Mouse (Mus musculus) NIH3T3 (cell line): ENCODE data around the gene Kazn.

Source experiments
- DNase-seq: peaks from one replicate; pipeline ENCODE4 v3.0.0-alpha.2; 2012; ENCODE audit warnings: low read depth

The Kazn gene

DNA sequence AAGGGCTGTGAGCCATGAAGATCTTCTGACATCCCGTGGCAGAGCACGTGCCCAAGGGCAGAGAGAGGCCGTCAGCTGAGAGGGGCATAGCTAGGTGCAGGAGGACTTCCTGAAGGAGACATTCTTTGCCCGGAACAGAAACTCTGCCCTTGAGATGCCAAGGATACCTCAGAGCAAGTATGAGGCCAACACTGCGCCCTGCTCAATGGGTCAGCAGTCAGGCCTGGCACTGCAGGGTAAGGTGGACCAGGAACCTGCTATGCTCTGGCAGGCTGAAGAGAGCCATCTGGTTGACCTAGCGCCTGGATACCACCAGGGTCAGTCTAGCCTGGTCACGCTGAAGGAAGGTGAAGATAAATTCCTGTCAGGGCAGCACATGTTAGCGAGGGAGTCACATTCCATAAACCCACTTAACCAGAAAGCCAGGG, 46.0 kb downstream of the Kazn start:
- no peak for DNase-seq

DNA sequence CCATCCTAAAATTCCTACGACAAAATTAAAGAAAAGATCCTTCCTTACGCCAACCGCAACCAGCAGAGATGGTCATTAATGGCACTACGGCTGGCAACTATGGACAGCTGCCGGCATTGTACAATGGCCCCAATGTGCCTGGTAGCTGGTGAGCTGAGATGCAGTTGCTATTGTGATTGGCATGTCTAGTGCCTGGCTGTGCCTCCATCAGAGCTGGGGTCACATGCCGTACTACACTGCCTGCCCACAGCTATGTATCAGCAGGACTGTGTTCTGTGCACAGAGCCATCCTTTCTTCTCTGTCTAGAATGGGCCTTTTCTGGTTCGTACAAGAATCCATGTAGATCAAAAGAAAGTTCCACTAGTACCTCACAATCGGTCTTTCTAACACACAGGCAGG, 49.2 kb downstream of the Kazn start:
- no peak for DNase-seq

- DNase-seq = no peak
These were observed 50.7 kb downstream of the Kazn start for GRCm38 (mm10) chr4:142188501-142188900.

DNA sequence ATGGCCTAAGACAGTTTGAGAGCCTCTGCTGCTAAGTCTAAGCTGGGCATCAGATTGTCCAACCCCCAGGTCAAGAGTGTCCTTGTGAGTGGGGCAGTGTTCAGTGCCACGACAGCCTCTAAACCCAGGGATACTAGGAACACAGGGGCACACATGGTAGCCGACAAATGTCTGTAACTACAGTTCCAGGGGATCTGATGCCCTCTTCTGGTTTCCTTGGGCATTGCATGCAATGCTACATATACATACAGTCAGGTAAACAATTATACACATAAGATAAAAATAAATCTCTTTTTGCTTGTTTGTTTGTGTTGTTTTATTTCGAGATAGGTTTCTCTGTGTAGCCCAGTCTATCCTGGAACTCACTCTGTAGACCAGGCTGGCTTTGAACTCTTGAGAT, 53.0 kb downstream of the Kazn start:
- DNase-seq = no peak

DNA sequence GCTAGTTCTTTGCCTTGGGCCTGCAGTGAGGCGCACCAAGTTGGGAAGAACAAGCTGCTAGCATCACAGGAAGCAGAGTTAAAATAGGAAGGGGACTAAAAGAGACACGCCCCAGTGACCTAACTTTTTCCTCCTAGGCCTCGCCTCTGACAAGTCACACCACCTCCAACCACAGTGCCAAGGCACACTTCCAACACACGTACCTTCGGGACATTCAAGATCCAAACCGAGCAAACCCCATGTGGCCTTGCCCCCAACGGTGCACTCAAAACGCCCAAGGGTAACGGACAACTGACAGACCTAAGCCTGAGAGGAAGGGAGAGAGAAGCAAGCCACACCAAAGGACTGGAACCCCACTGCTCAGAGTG, 53.7 kb downstream of the Kazn start:
- DNase-seq = no peak

DNA sequence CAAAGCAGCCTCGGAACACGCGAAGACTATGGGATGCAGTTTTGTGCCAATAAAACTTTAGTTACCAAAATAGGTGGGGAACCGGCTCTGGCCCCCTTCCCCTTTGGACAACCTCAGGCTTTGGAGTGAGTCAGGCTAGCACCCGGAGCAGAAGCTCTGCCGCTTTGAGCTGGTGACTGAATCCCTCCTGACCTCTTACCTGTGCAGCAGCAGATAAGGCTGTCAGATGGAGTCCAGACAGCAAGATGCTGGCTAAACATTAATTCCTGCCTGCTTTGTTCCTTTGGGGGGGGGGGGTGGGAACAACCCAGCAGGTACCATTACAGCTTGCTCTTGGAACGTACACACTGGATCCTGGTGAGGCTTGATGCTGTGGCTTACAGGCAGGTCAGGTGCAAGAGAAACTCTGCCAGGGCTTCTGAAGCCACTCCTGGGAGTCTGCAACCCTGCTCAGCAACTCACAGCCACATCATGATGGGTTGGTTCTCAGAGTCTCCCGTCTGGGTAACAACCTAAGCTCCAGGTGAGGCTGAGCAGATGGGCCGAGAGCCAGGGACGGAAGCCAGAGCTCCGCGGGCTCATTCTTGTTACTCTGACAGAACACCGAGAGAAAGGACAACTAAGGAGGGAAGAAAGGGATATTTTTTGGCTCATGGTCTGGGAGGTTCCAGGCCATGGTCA, 54.2 kb downstream of the Kazn start:
- no peak for DNase-seq

GRCm38 (mm10) chr4:142183591-142183990, 55.6 kb downstream of the Kazn start:
- no peak for DNase-seq

DNA sequence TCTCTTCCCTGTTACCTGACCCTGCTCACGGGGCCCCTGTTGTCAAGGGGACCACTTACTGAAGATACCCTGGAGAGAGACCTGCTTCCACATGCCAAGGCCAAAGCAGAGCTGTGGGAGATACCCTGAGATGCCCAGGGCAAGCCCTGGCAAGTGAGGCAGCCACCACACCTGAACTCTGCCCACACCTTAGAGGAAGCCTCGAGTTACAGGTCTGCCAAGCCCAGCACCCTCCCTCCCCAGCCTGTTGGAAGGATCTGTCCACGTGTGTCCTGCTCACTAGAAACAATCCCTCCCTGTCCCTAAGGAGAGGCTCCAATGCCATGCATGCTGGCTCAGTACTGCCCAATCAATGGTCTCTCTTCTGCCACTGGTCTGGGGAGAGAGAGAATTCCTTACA, 56.2 kb downstream of the Kazn start:
- no peak for DNase-seq

GRCm38 (mm10) chr4:142181646-142182045, 57.6 kb downstream of the Kazn start:
- no peak for DNase-seq

- no peak for DNase-seq
These were observed 58.3 kb downstream of the Kazn start for GRCm38 (mm10) chr4:142180874-142181273.

DNA sequence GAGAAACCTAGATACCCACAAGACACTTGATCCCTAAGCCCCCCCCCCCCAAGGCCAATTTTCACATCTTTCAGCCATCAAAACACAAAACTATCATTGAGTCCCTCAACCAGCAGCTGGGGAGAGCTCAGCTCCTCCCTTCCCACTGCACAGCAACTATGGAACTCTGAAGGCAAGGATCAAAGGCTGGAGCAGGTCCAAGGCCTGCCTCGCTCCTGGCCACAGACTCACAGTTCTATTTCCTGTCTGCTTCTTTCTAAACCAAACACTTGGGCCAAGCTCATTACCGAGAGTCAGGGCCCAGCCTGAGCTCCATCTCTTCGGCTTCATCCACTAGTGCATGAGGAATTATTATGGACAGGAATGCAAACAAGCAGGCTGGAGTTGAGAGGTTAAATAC, 58.9 kb downstream of the Kazn start:
- DNase-seq = peak; percentile 3

GRCm38 (mm10) chr4:142179531-142179930, 59.7 kb downstream of the Kazn start:
- no peak for DNase-seq

DNA sequence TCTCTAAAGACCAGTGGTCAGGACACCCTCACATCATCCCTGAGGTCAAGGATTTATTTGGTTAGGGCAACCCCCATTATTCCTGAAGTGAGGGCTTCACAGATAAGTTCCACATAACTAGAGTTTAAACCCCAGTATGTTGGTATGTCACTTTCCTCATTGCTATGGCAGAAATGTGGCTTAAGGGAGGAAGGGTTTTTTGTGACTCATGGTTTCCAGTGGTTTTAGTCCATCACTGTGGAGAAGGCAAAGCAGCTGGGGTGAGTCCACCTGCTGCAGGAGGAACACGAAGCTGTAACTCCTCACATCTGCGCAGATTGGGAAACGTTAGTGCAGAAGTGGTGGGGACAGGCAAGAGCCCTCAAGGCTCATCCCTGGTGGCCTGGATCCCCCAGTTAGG, 62.5 kb downstream of the Kazn start:
- no peak for DNase-seq

- DNase-seq = no peak
These were observed 65.2 kb downstream of the Kazn start for GRCm38 (mm10) chr4:142173981-142174485.

- no peak for DNase-seq
These were observed 66.3 kb downstream of the Kazn start for GRCm38 (mm10) chr4:142172942-142173341.

DNA sequence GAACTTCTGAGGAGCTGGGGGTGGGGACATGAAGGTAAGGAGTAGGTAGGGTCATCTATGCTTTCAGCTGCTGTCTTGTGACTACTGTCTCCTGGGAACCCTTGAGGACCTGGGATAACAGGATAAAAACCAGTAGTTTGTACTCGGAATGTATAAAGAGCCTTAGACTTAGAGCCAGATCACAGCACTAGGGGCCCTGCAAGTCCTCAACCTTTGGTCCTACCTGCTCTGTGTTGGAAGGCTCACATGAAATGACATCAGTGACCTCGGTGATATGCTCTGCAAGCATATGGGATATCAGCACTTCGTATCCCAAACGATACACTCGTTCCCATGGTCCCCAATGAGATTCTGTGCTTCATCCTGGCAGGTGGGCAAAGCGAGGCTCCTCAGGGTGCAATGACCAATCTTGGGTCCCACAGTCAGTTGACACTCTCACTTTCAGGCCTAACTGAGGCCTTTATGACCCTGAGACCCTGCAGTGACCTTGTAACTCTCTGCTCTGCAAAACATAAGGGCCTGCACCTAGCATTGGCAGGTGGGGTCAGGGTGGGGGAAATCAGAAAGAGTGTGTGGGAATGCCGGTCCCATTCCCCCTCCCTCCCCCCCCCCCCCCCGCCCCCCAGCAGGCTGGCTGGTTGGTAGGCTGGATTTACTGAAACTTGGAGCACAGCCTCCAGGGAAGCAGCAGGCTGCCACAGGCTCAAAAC, 67.3 kb downstream of the Kazn start:
- no peak for DNase-seq

DNA sequence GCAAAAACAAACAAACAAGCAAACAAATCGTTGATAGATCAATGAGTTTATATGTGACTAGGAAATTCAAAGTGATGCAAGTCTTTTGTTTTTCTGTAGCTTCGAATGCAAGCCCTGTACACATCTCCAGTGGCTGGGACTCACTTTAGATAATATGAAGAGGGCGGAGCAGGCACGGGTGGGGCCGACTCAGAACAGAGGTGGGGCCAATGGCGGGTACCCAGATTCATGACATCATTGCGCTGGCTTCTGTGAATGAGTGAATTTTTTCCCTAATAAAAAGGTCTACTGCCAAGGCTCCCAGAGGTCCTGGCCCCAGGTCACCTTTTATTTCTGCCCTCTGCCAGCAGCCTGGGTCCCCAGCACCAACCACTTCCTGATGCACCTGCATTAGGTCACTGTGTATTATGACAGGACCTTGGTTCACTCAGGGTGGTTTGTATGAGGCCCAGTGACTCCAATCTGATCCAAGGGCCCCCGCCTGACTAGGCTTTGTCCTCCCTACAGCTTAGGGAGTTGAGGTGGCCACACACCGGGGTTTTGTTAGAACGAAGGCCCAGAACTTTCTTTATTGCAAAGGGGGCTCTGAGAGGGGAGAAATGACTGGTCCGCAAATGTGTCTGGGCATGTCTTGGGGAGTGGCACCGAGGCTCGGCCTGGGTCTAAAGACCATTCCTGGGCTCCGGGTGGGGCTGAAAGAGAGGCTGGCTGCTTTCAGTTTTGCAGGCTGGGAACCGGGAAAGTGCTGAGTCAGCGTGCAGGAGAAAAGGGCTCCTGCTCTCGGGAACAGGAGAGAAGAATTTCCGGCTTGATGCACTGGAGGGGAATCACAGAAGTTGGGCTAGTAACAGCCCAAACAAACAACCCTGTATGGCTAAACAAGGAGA, 68.1 kb downstream of the Kazn start:
- peak; percentile 6 for DNase-seq

GRCm38 (mm10) chr4:142169636-142170035, 69.6 kb downstream of the Kazn start:
- DNase-seq = no peak

DNA sequence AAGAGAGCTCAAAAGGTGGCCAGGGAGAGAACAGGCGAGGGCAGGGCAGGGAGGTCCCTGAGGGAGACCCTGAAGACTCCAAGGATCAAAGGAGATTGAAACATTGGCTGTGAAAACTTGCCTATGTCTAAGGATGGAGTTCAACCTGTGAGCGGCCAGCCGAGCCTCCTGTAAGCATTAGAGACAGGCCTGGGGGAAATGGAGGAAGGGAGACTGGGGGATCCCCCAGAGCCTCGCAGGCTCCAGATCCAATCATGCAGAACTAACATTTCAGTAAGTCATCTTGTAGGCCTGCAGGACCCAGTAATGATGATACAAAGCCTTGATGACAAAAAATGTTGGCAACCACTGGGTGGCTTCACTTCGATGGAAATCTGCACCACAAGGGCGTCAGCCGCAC, 70.8 kb downstream of the Kazn start:
- DNase-seq = no peak

GRCm38 (mm10) chr4:142165835-142166701, 73.1 kb downstream of the Kazn start:
- no peak for DNase-seq

- DNase-seq = no peak
These were observed 73.8 kb downstream of the Kazn start for GRCm38 (mm10) chr4:142165363-142165762.

- DNase-seq = no peak
These were observed 74.8 kb downstream of the Kazn start for GRCm38 (mm10) chr4:142164386-142164785.
